Mouse (Mus musculus): ENCODE data around the gene Mapk14. TPM values are rescaled to one million over a fixed set of nuclear protein-coding genes. Genes with fewer than 3 reads are reported as not detected.

The Mapk14 gene
- polyA plus RNA-seq, 1 experiment from 2014 or later: 46.1 TPM

DNA sequence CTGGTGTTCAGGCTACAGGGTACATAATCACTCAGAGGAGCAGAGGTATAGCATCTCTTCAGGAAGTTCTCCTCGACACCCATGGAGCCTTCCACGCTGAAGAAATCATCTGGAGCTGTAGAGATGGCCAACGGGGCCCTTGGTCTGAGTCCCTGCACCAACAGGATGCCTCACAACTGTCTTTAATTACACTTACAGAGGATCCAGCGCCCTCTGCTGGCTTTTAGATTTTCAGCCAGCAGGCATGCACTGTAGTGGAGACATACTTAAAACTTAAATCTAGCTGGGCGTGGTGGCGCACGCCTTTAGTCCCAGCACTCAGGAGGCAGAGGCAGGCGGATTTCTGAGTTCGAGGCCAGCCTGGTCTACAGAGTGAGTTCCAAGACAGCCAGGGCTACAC is 52.8 kb downstream of the Mapk14 start:
- H3K36me3 ChIP-seq (ENCODE audit: control insufficient read depth, insufficient read depth, low read length): peaks cover 54% of the 10 kb centered on the region
- H3K4me2 ChIP-seq (ENCODE audit: low read depth, low read length): no peak overlapping the region
- H3K9ac ChIP-seq (ENCODE audit: low read length): no peak overlapping the region
- 91% methylated on average over 9 of the region's 9 CpGs for WGBS
- no peaks in the 10 kb centered on the region for H3K9me3 ChIP-seq (ENCODE audit: control insufficient read depth, low read length)
- H3K27ac ChIP-seq (ENCODE audit: low read length): no peak overlapping the region
- no peak overlapping the region for H3K4me3 ChIP-seq (ENCODE audit: low read length)
- H3K27me3 ChIP-seq (ENCODE audit: control insufficient read depth, insufficient read depth, low read depth, low read length): no peaks in the 10 kb centered on the region
- H3K4me1 ChIP-seq (replicated peaks; ENCODE audit: control insufficient read depth, insufficient read depth, low read length): no peaks in the 10 kb centered on the region
- ATAC-seq (ENCODE audit: low read depth): no peak

DNA sequence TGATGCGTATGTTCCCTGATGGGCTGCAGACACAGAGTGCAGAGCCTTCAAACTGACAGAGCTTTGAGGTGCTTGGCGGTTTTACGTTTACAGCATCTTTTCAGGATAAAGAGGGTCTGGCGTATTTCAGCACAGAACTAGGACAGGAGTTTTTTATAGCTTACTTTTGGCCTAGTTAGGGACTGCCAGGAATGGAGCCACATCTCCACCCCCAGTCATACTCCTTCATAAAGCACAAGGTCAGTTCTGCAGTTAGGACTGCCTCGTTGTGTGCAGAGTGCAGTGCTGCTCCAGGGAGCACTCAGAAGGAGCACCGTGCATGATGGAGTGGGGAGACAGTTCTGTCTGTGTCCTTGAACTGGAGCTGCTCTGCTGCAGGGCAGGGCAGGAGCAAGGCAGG is 54.6 kb downstream of the Mapk14 start:
- no peaks in the 10 kb centered on the region for H3K4me1 ChIP-seq (replicated peaks; ENCODE audit: control insufficient read depth, insufficient read depth, low read length)
- H3K4me2 ChIP-seq (ENCODE audit: low read depth, low read length): no peak overlapping the region
- no peak overlapping the region for H3K27ac ChIP-seq (ENCODE audit: low read length)
- peaks cover 51% of the 10 kb centered on the region for H3K36me3 ChIP-seq (ENCODE audit: control insufficient read depth, insufficient read depth, low read length)
- ATAC-seq (ENCODE audit: low read depth): no peak
- WGBS: 83% methylated on average over 6 of the region's 6 CpGs
- no peaks in the 10 kb centered on the region for H3K27me3 ChIP-seq (ENCODE audit: control insufficient read depth, insufficient read depth, low read depth, low read length)
- H3K9ac ChIP-seq (ENCODE audit: low read length): no peak overlapping the region
- H3K9me3 ChIP-seq (ENCODE audit: control insufficient read depth, low read length): no peaks in the 10 kb centered on the region
- H3K4me3 ChIP-seq (ENCODE audit: low read length): no peak overlapping the region

GRCm38 (mm10) chr17:28748001-28748400 is 56.9 kb downstream of the Mapk14 start:
- H3K36me3 ChIP-seq (ENCODE audit: control insufficient read depth, insufficient read depth, low read length): peaks cover 32% of the 10 kb centered on the region
- no peaks in the 10 kb centered on the region for H3K27me3 ChIP-seq (ENCODE audit: control insufficient read depth, insufficient read depth, low read depth, low read length)
- H3K9me3 ChIP-seq (ENCODE audit: control insufficient read depth, low read length): no peaks in the 10 kb centered on the region
- no peak overlapping the region for H3K4me2 ChIP-seq (ENCODE audit: low read depth, low read length)
- ATAC-seq (ENCODE audit: low read depth): no peak
- H3K9ac ChIP-seq (ENCODE audit: low read length): no peak overlapping the region
- H3K27ac ChIP-seq (ENCODE audit: low read length): no peak overlapping the region
- WGBS: 84% methylated on average over 4 of the region's 4 CpGs
- H3K4me1 ChIP-seq (replicated peaks; ENCODE audit: control insufficient read depth, insufficient read depth, low read length): no peaks in the 10 kb centered on the region
- H3K4me3 ChIP-seq (ENCODE audit: low read length): no peak overlapping the region

- H3K27ac ChIP-seq (ENCODE audit: low read length): no peak overlapping the region
- no peak overlapping the region for H3K4me3 ChIP-seq (ENCODE audit: low read length)
- H3K9ac ChIP-seq (ENCODE audit: low read length): no peak overlapping the region
- H3K36me3 ChIP-seq (ENCODE audit: control insufficient read depth, insufficient read depth, low read length): peaks cover 9% of the 10 kb centered on the region
- no peaks in the 10 kb centered on the region for H3K4me1 ChIP-seq (replicated peaks; ENCODE audit: control insufficient read depth, insufficient read depth, low read length)
- WGBS: 70% methylated on average over 6 of the region's 6 CpGs
- no peak for ATAC-seq (ENCODE audit: low read depth)
- no peaks in the 10 kb centered on the region for H3K9me3 ChIP-seq (ENCODE audit: control insufficient read depth, low read length)
- no peaks in the 10 kb centered on the region for H3K27me3 ChIP-seq (ENCODE audit: control insufficient read depth, insufficient read depth, low read depth, low read length)
- H3K4me2 ChIP-seq (ENCODE audit: low read depth, low read length): no peak overlapping the region
Measured at GRCm38 (mm10) chr17:28750580-28750979, 59.5 kb downstream of the Mapk14 start.

- no peak overlapping the region for H3K9ac ChIP-seq (ENCODE audit: low read length)
- H3K4me2 ChIP-seq (ENCODE audit: low read depth, low read length): no peak overlapping the region
- H3K27ac ChIP-seq (ENCODE audit: low read length): no peak overlapping the region
- H3K4me1 ChIP-seq (replicated peaks; ENCODE audit: control insufficient read depth, insufficient read depth, low read length): no peaks in the 10 kb centered on the region
- ATAC-seq (ENCODE audit: low read depth): no peak
- H3K27me3 ChIP-seq (ENCODE audit: control insufficient read depth, insufficient read depth, low read depth, low read length): no peaks in the 10 kb centered on the region
- 62% methylated on average over 5 of the region's 5 CpGs for WGBS
- H3K4me3 ChIP-seq (ENCODE audit: low read length): no peak overlapping the region
- H3K9me3 ChIP-seq (ENCODE audit: control insufficient read depth, low read length): no peaks in the 10 kb centered on the region
- no peaks in the 10 kb centered on the region for H3K36me3 ChIP-seq (ENCODE audit: control insufficient read depth, insufficient read depth, low read length)
Measured at GRCm38 (mm10) chr17:28756447-28756846, 65.3 kb downstream of the Mapk14 start.

GRCm38 (mm10) chr17:28757470-28757869 is 66.3 kb downstream of the Mapk14 start:
- H3K9ac ChIP-seq (ENCODE audit: low read length): no peak overlapping the region

DNA sequence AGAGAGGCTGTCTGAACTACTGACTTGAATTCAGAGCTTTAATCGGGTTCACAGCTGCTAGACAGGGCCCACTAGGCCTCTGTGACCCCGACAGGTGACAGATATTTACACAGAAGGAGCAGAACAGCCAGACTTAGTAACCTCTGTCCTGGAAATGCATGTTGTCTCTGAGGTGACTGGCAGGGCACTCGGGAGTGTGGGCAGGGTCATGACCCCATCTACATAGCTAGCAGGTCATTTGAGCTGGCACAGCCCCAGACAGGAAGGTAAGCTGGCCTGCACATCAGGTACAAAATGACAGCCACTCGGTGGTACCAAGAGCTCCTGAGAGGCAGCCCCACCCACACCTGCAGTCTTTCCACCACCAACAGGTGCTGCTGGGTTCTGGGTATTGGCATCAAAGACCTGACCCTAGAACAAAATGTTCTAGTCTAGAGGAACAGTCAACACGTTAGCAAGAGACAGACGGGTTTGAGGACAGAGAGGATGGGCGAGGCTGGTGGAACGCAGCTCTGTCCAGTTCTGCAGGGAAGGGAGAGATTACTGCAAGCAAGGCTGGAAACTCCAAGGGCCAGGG is 69.7 kb downstream of the Mapk14 start:
- WGBS: 49% methylated on average over 8 of the region's 8 CpGs
- no peak for ATAC-seq (ENCODE audit: low read depth)
- Histone ChIP-seq H3K27ac (ENCODE audit: low read length) (no peak overlapping the region), H3K4me1 (replicated peaks; ENCODE audit: control insufficient read depth, insufficient read depth, low read length) (no peaks in the 10 kb centered on the region), H3K4me2 (ENCODE audit: low read depth, low read length) (no peak overlapping the region), H3K36me3 (ENCODE audit: control insufficient read depth, insufficient read depth, low read length) (no peaks in the 10 kb centered on the region), H3K9me3 (ENCODE audit: control insufficient read depth, low read length) (no peaks in the 10 kb centered on the region), H3K4me3 (ENCODE audit: low read length) (no peak overlapping the region), H3K27me3 (ENCODE audit: control insufficient read depth, insufficient read depth, low read depth, low read length) (no peaks in the 10 kb centered on the region), H3K9ac (ENCODE audit: low read length) (no peak overlapping the region)

More at GRCm38 (mm10) chr17:28757470-28757869, 66.3 kb downstream of the Mapk14 start:
- WGBS: 59% methylated on average over 2 of the region's 2 CpGs
- no peak for ATAC-seq (ENCODE audit: low read depth)
- Histone ChIP-seq H3K27me3 (ENCODE audit: control insufficient read depth, insufficient read depth, low read depth, low read length) (no peaks in the 10 kb centered on the region), H3K9me3 (ENCODE audit: control insufficient read depth, low read length) (no peaks in the 10 kb centered on the region), H3K4me3 (ENCODE audit: low read length) (no peak overlapping the region), H3K36me3 (ENCODE audit: control insufficient read depth, insufficient read depth, low read length) (no peaks in the 10 kb centered on the region), H3K4me2 (ENCODE audit: low read depth, low read length) (no peak overlapping the region), H3K4me1 (replicated peaks; ENCODE audit: control insufficient read depth, insufficient read depth, low read length) (no peaks in the 10 kb centered on the region), H3K27ac (ENCODE audit: low read length) (no peak overlapping the region)

- H3K36me3 ChIP-seq (ENCODE audit: control insufficient read depth, insufficient read depth, low read length): no peaks in the 10 kb centered on the region
- no peaks in the 10 kb centered on the region for H3K9me3 ChIP-seq (ENCODE audit: control insufficient read depth, low read length)
- 12% methylated on average over 3 of the region's 3 CpGs for WGBS
- H3K4me3 ChIP-seq (ENCODE audit: low read length): no peak overlapping the region
- no peak for ATAC-seq (ENCODE audit: low read depth)
- no peak overlapping the region for H3K4me2 ChIP-seq (ENCODE audit: low read depth, low read length)
- no peaks in the 10 kb centered on the region for H3K27me3 ChIP-seq (ENCODE audit: control insufficient read depth, insufficient read depth, low read depth, low read length)
- no peak overlapping the region for H3K9ac ChIP-seq (ENCODE audit: low read length)
- H3K27ac ChIP-seq (ENCODE audit: low read length): no peak overlapping the region
- H3K4me1 ChIP-seq (replicated peaks; ENCODE audit: control insufficient read depth, insufficient read depth, low read length): no peaks in the 10 kb centered on the region
Measured at GRCm38 (mm10) chr17:28761871-28762270, 70.7 kb downstream of the Mapk14 start.

DNA sequence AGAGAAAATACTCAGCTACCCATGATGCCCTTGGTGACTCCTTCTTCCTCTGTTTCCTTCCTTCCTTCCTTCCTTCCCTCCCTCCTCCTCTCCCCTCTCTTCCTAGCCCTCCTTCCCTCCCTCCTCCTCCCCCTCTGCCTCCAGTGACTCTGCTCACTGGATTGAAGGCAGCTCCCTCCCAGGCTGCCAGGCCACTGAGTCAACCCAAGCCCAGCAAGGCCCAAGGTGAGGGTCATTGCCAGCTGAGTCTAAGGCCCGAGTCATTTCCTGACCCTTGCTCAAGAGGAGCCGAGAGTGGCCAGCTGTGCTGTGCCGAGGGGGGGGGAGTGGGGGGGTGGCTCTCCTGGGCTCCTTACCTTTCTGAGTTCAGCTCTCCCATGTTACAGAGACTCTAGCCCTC is 75.1 kb downstream of the Mapk14 start:
- WGBS: 37% methylated on average over 3 of the region's 3 CpGs
- Histone ChIP-seq H3K4me3 (ENCODE audit: low read length) (no peak overlapping the region), H3K36me3 (ENCODE audit: control insufficient read depth, insufficient read depth, low read length) (no peaks in the 10 kb centered on the region), H3K27me3 (ENCODE audit: control insufficient read depth, insufficient read depth, low read depth, low read length) (peaks cover 16% of the 10 kb centered on the region), H3K27ac (ENCODE audit: low read length) (no peak overlapping the region), H3K4me1 (replicated peaks; ENCODE audit: control insufficient read depth, insufficient read depth, low read length) (peaks cover 10% of the 10 kb centered on the region), H3K9me3 (ENCODE audit: control insufficient read depth, low read length) (no peaks in the 10 kb centered on the region), H3K4me2 (ENCODE audit: low read depth, low read length) (no peak overlapping the region), H3K9ac (ENCODE audit: low read length) (no peak overlapping the region)
- ATAC-seq (ENCODE audit: low read depth): no peak

Measured in lung, embryonic 16.5 days (tissue).